Mouse (Mus musculus) neural tube, embryonic 11.5 days (tissue): ENCODE measurements around the gene Ces2c. TPM values are rescaled to one million over a fixed set of nuclear protein-coding genes. Genes with fewer than 3 reads are reported as not detected.
"Not testable (repeated sequence)": the region's sequence is repeated elsewhere in the genome, so short reads cannot be mapped to it uniquely, and the experiment has no call there.

Experiments used
- ATAC-seq: fragments of 200-750 bp; cut with Nextera tagmentation; 2 replicates; pipeline ENCODE4 v1.8.0; 2017; ENCODE audit warnings: moderate number of reproducible peaks, mild to moderate bottlenecking, moderate TSS enrichment, moderate library complexity; ENCODE audit not compliant: insufficient read depth, low FRiP score, low TSS enrichment
- DNase-seq: peaks from one replicate; pipeline ENCODE4 v3.0.0-alpha.2; 2015; ENCODE audit warnings: low spot score
- H3K27ac ChIP-seq: fragments of 300-500 bp; sonication (generic); 2 replicates; pipeline ENCODE4 v1.5.1; 2014; ENCODE audit warnings: low read depth, mild to moderate bottlenecking, low read length
- H3K27me3 ChIP-seq: fragments of 300-500 bp; sonication (generic); 2 replicates; pipeline ENCODE4 v1.6.1; 2014; ENCODE audit warnings: mild to moderate bottlenecking, low read length, mixed read lengths; ENCODE audit not compliant: control insufficient read depth, insufficient read depth
- H3K36me3 ChIP-seq: fragments of 300-500 bp; sonication (generic); 2 replicates; pipeline ENCODE4 v1.6.1; 2014; ENCODE audit warnings: mild to moderate bottlenecking, low read length, moderate library complexity, mixed read lengths; ENCODE audit not compliant: control insufficient read depth, insufficient read depth
- H3K4me1 ChIP-seq: fragments of 300-500 bp; sonication (generic); 2 replicates; pipeline ENCODE4 v1.6.1; 2014; ENCODE audit warnings: low read length, mixed read lengths; ENCODE audit not compliant: control insufficient read depth, insufficient read depth
- H3K4me2 ChIP-seq: fragments of 300-500 bp; sonication (generic); 2 replicates; pipeline ENCODE4 v1.6.1; 2014; ENCODE audit warnings: low read depth, mild to moderate bottlenecking, moderate library complexity
- H3K4me3 ChIP-seq: fragments of 300-500 bp; sonication (generic); 2 replicates; pipeline ENCODE4 v1.5.1; 2014; ENCODE audit warnings: low read depth, low read length
- H3K9ac ChIP-seq: fragments of 300-500 bp; sonication (generic); 2 replicates; pipeline ENCODE4 v1.6.1; 2014; ENCODE audit warnings: mild to moderate bottlenecking, low read length
- H3K9me3 ChIP-seq: fragments of 300-500 bp; sonication (generic); 2 replicates; pipeline ENCODE4 v1.6.1; 2016; ENCODE audit warnings: low read length; ENCODE audit not compliant: control insufficient read depth
- WGBS: fragments of 180-500 bp; shearing (Covaris S2); extraction: QIAGEN DNeasy Blood & Tissue Kit; methylation state at CpG from one replicate; pipeline ENCODE4 v1.1.7; 2014; 5-methylcytosine and 5-hydroxymethylcytosine counted together
- polyA plus RNA-seq: library from polyadenylated mRNA; unstranded; fragments of >200 nt; fragmentation: Nextera tagmentation; extraction: Ambion mirVana; gene quantifications from 2 replicates; pipeline ENCODE4 v1.2.1, GENCODE M21; 2014

Gene Ces2c
- polyA plus RNA-seq, 1 experiment from 2014 or later, result not detected

DNA sequence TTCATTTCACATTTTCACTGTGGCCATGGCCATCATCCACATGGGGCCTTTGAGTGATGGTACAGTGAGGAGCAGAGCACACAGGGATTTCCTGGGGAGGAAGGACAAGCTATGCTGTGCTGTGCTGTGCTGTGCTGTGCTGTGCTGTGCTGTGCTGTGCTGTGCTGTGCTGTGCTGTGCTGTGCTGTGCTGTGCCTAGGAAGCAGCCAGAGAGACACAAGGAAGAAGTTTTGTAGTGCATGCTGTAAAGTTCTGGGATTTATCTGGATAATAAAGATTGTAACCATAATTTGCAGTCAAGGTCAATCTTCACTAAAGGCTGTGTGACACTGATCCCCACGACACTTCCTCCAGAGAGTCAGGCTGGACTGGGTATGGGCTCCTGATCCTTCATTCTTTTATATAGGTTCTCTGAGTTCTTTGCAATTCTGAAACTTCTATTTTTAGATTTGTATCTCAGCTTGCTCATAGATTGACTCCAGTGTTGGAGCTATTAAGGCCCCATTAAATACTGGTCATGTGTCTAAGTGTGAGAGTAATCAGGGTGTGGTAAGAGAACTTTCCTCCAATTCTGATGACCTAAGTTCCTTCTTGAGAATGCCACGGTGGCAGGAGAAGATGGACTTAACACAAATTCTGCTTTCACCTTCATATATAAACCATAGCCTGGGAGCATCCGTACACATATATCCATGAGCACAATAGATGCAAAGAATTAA, 5.3 kb upstream of the Ces2c start:
- Histone ChIP-seq H3K4me2 (no peak overlapping the region), H3K4me1 (no peaks in the 10 kb centered on the region), H3K27me3 (no peaks in the 10 kb centered on the region), H3K9me3 (no peaks in the 10 kb centered on the region), H3K4me3 (no peak overlapping the region), H3K27ac (no peak overlapping the region), H3K36me3 (no peaks in the 10 kb centered on the region), H3K9ac (no peak overlapping the region)
- DNase-seq (no peak), ATAC-seq (no peak)
- 86% methylated on average over 3 of the region's 3 CpGs for WGBS

DNA sequence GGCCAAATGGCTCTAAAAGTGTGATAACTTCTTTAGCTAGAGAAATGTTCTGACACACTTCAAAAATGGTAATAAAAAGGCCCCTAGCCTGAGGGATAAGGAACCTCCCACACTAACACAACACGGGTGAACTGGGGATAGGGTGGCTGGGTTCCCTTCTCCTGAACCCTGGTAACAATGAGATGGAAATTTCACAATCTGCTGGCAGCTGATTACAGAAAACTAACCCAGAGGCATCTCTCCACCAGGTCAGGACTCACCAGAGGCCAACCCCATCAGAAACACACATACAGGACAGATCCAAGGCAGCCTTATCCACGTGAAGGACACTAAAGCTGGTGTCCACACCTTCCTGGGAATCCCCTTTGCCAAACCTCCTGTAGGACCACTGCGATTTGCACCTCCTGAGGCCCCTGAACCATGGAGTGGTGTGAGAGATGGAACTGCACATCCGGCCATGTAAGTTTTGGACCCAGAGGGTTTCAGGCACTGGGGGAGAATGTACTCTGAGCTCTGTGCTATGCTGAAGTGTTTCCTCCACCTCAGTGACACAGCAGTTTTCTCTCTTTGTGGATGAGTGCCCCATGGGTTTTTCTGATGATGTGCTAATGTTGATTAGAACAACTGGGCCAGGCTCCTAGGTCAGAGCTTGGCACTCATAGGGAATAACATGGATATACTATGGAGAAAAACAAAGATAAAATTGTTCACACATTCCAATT, 1.0 kb downstream of the Ces2c start:
- Histone ChIP-seq H3K36me3 (no peaks in the 10 kb centered on the region), H3K4me1 (no peaks in the 10 kb centered on the region), H3K9ac (no peak overlapping the region), H3K4me3 (no peak overlapping the region), H3K27ac (no peak overlapping the region), H3K9me3 (no peaks in the 10 kb centered on the region), H3K4me2 (no peak overlapping the region), H3K27me3 (no peaks in the 10 kb centered on the region)
- DNase-seq (no peak), ATAC-seq (no peak)
- 85% methylated on average over 4 of the region's 4 CpGs for WGBS

DNA sequence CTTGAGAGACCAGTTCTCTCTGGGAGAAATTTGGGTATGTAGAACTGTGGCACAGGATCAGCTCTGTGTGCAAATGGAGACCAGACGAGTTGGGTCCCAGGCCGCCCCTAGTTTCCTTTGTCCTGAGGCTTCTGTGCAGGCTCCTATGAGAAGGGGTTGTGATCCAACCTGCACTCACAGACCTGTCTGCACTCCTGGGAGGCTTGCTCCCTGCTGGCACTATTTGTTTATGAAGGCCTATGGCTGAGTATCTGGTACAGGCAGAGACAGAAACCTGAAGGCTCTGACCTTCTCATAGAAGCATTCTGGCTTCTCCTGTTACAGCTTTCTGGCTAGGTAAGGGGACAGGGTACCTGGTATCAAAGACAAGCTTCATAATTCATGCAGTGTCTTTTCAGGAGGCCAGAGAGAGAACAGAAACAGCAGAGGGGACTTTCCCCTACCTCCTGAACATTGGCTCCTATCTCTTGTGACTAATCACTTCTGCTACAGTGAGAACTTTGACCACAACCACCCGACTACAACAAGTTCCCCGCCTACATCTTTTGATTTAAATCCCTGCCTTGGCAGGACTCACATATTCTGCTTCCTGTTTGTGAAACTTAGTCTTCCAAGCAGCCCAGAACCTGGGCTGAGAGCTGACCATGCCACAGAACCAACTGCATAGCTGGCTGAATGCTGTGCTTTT, 20.1 kb downstream of the Ces2c start:
- H3K27ac ChIP-seq, ATAC-seq, DNase-seq, H3K4me2 ChIP-seq, H3K4me3 ChIP-seq, H3K9ac ChIP-seq, H3K9me3 ChIP-seq, H3K27me3 ChIP-seq, H3K4me1 ChIP-seq, H3K36me3 ChIP-seq: not testable (repeated sequence)
- no CpG with 5 or more reads among the region's 4 CpGs for WGBS

DNA sequence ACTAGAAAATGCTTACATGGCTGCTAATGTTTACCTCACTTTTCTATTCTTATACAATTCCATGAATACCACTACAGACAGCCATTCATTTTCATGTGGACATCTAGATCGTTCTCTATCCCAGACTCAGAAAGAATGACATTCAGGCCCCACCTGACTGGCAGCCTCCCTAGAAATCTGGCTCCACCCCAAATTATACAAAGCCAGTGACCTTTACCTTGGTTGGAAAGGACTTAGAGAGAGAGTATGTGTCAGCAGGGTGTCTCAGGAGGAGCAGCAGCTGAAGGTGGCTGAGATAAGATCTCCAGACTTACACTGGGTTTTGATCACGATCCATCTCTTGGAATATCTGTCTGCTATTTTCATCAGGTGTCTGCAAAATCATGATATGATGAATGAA, 22.0 kb downstream of the Ces2c start:
- not testable (repeated sequence) for H3K27me3 ChIP-seq, DNase-seq, ATAC-seq, H3K9me3 ChIP-seq, H3K4me2 ChIP-seq, H3K4me3 ChIP-seq, H3K4me1 ChIP-seq, H3K9ac ChIP-seq, H3K36me3 ChIP-seq, H3K27ac ChIP-seq
- no CpG with 5 or more reads among the region's 2 CpGs for WGBS

DNA sequence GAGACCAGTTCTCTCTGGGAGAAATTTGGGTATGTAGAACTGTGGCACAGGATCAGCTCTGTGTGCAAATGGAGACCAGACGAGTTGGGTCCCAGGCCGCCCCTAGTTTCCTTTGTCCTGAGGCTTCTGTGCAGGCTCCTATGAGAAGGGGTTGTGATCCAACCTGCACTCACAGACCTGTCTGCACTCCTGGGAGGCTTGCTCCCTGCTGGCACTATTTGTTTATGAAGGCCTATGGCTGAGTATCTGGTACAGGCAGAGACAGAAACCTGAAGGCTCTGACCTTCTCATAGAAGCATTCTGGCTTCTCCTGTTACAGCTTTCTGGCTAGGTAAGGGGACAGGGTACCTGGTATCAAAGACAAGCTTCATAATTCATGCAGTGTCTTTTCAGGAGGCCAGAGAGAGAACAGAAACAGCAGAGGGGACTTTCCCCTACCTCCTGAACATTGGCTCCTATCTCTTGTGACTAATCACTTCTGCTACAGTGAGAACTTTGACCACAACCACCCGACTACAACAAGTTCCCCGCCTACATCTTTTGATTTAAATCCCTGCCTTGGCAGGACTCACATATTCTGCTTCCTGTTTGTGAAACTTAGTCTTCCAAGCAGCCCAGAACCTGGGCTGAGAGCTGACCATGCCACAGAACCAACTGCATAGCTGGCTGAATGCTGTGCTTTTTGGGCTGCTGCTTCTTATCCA, 39.5 kb downstream of the Ces2c start:
- H3K36me3 ChIP-seq, DNase-seq, H3K4me3 ChIP-seq, H3K27me3 ChIP-seq, H3K4me1 ChIP-seq, H3K27ac ChIP-seq, H3K9me3 ChIP-seq, ATAC-seq, H3K4me2 ChIP-seq, H3K9ac ChIP-seq: not testable (repeated sequence)
- no CpG with 5 or more reads among the region's 4 CpGs for WGBS

DNA sequence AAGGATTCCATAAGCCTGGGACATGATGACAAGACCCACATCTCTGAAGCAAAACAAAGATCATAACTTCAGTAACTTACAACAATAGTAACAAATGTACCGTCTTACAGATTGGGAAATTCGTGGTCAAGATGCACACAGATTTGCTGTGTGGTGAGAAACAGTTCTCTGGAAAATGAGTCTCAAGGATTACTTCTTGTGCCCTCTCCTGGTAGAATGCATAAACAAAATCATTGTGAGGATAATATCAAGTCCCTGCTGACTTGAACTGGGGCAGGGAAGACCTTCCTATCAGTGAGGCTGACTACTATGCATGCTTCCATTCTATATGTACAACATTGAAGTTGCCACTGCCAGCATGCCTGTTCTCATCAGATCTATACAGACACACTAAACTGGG, 54.9 kb downstream of the Ces2c start:
- no peak overlapping the region for H3K4me2 ChIP-seq
- 84% methylated on average over 2 of the region's 2 CpGs for WGBS
- H3K4me1 ChIP-seq, result no peaks in the 10 kb centered on the region
- no peak overlapping the region for H3K4me3 ChIP-seq
- H3K9ac ChIP-seq, result no peak overlapping the region
- no peaks in the 10 kb centered on the region for H3K27me3 ChIP-seq
- no peaks in the 10 kb centered on the region for H3K36me3 ChIP-seq
- H3K9me3 ChIP-seq, result no peaks in the 10 kb centered on the region
- ATAC-seq (no peak), DNase-seq (no peak)
- no peak overlapping the region for H3K27ac ChIP-seq

Other genes with a start within 250 kb of the Ces2c start
- gene Cdh16, start 222.7 kb upstream of the Ces2c start, polyA plus RNA-seq, result 0.80 TPM in 1 of 2 replicates, not detected in the other
- 2.9 and 4.3 TPM in 2 replicates for gene Rrad, start 215.7 kb upstream of the Ces2c start, polyA plus RNA-seq
- 96.9 and 99.1 TPM in 2 replicates for gene Ciao2b, start 205.1 kb upstream of the Ces2c start, polyA plus RNA-seq
- not detected in 2 replicates for gene Ces2a, start 113.1 kb upstream of the Ces2c start, polyA plus RNA-seq
- gene Ces2b, start 15.5 kb upstream of the Ces2c start, polyA plus RNA-seq, result 0.12 TPM in 1 of 2 replicates, not detected in the other
- 0.23 TPM in 1 of 2 replicates, not detected in the other for gene Ces2e, start 79.2 kb downstream of the Ces2c start, polyA plus RNA-seq
- gene Ces2f, start 100.3 kb downstream of the Ces2c start, polyA plus RNA-seq, result 0.26 TPM in 1 of 2 replicates, not detected in the other
- not detected in 2 replicates for gene Ces2g, start 114.7 kb downstream of the Ces2c start, polyA plus RNA-seq
- gene Ces2h, start 153.8 kb downstream of the Ces2c start, polyA plus RNA-seq, result not detected in 2 replicates
- not detected in 2 replicates for gene Ces3a, start 201.5 kb downstream of the Ces2c start, polyA plus RNA-seq
- not detected in 2 replicates for gene Ces3b, start 236.7 kb downstream of the Ces2c start, polyA plus RNA-seq